Mouse (Mus musculus) liver, adult 2 months (tissue): ENCODE measurements at regions not wholly inside any gene's neighbourhood (a gene's known extent, or its start where the extent isn't known, plus 50 kb on each side); places are given as distances from the start of the nearest gene placed in this dataset.

Experiments used
- CTCF ChIP-seq: fragments of 200-500 bp; IDR thresholded peaks from 2 replicates; pipeline ENCODE4 v1.5.1; 2011; ENCODE audit warnings: low read depth, low read length, control low read depth
- POLR2A ChIP-seq: fragments of 200-500 bp; IDR thresholded peaks from 2 replicates; pipeline ENCODE4 v1.6.1; 2011; ENCODE audit warnings: low read length, control low read depth; ENCODE audit not compliant: insufficient read depth; ENCODE audit errors: extremely low read depth

DNA sequence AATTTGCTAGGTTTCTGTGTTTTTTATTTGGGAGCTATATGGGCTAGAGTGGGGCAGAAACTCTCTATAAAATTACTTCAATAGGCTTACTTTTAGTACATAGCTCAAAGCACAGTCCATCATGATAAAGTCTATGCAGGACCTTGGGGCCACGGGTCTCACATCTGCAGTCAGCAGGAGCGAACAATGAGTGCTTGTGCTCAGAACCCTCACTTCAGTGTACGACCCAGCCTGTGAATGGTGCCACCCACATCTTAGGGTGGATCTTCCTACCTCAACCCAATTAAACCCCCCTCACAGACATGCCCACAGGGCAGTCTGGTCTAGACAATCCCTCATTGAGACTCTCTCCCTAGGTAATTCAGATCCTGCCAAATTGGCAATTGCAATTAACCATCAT, 286.5 kb downstream of the Rapgef2 start:
- no peak for TF ChIP-seq POLR2A
- no peak for TF ChIP-seq CTCF
